Mouse (Mus musculus) kidney, postnatal 0 days (tissue): ENCODE results near the gene Natd1. TPM values are rescaled to one million over a fixed set of nuclear protein-coding genes. Genes with fewer than 3 reads are reported as not detected.
A peak's percentile ranks its signal among the peaks of the same experiment; 100 is the strongest.

ENCODE experiments used
- ATAC-seq: fragments of 200-750 bp; cut with Nextera tagmentation; replicated peaks from 2 replicates; pipeline ENCODE4 v1.8.0; 2017; ENCODE audit warnings: low read depth, moderate number of reproducible peaks, moderate TSS enrichment, moderate library complexity; ENCODE audit not compliant: low FRiP score
- DNase-seq: peaks from one replicate; pipeline ENCODE4 v3.0.0-alpha.2; 2016; ENCODE audit warnings: low spot score
- H3K27ac ChIP-seq: fragments of 300-500 bp; sonication (generic); 2 replicates; pipeline ENCODE4 v1.5.1; 2014; ENCODE audit warnings: mild to moderate bottlenecking
- H3K27me3 ChIP-seq: fragments of 300-500 bp; sonication (generic); 2 replicates; pipeline ENCODE4 v1.6.1; 2014; ENCODE audit warnings: low read length, mixed read lengths; ENCODE audit not compliant: insufficient read depth
- H3K36me3 ChIP-seq: fragments of 300-500 bp; sonication (generic); 2 replicates; pipeline ENCODE4 v1.6.1; 2014; ENCODE audit warnings: low read length, mixed read lengths; ENCODE audit not compliant: insufficient read depth
- H3K4me1 ChIP-seq: fragments of 300-500 bp; sonication (generic); replicated peaks from 2 replicates; pipeline ENCODE4 v1.6.1; 2014; ENCODE audit warnings: antibody characterized with exemption, low read length, mixed read lengths; ENCODE audit not compliant: insufficient read depth
- H3K4me2 ChIP-seq: fragments of 300-500 bp; sonication (generic); 2 replicates; pipeline ENCODE4 v1.6.1; 2014; ENCODE audit warnings: mild to moderate bottlenecking, low read length, moderate library complexity, mixed read lengths
- H3K4me3 ChIP-seq: fragments of 300-500 bp; sonication (generic); replicated peaks from 2 replicates; pipeline ENCODE4 v1.5.1; 2014; ENCODE audit warnings: low read depth, low read length
- H3K9ac ChIP-seq: fragments of 300-500 bp; sonication (generic); 2 replicates; pipeline ENCODE4 v1.6.1; 2014; ENCODE audit warnings: low read depth, low read length
- H3K9me3 ChIP-seq: fragments of 300-500 bp; sonication (generic); replicated peaks from 2 replicates; pipeline ENCODE4 v1.6.1; 2016; ENCODE audit warnings: low read length, inconsistent platforms, mixed read lengths
- CTCF ChIP-seq: IDR thresholded peaks from 2 replicates; pipeline ENCODE4 v1.5.1; 2016; ENCODE audit warnings: antibody characterized with exemption, low read depth, mild to moderate bottlenecking, moderate library complexity
- WGBS: fragments of 180-500 bp; shearing (Covaris S2); extraction: QIAGEN DNeasy Blood & Tissue Kit; methylation state at CpG from one replicate; pipeline ENCODE4 v1.1.7; 2014; 5-methylcytosine and 5-hydroxymethylcytosine counted together
- polyA plus RNA-seq: library from polyadenylated mRNA; unstranded; fragments of >200 nt; fragmentation: Nextera tagmentation; extraction: Ambion mirVana; gene quantifications from 2 replicates; pipeline ENCODE4 v1.2.1, GENCODE M21; 2015

Natd1 gene
- polyA plus RNA-seq, 1 experiment from 2014 or later, result 21.1 TPM

DNA sequence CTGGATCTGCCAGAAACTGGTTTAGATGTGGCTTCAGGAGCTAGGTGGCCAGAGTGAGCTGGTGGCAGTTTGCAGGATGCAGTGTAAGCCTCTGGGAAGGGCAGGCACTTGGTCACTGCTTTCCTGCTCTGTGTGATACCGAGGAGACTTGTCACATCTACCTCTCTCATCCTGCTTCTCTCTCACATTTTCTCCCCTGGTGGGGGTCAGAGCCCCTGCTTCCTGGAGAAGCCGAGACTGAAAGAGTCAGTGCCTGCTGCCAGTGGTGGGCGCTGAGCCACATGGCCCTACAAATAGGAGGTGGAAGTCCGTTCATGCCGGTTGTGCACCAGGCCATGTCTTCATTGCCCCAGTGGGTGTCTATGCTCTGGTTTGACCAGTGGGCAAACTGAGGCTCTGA, 26.0 kb upstream of the Natd1 start:
- ATAC-seq (no peak), DNase-seq (no peak)
- no peak overlapping the region for H3K4me2 ChIP-seq
- no peak for TF ChIP-seq CTCF
- H3K4me1 ChIP-seq, result peaks cover 44% of the 10 kb centered on the region
- no peak overlapping the region for H3K4me3 ChIP-seq
- peak overlapping the region; percentile 88 for H3K27ac ChIP-seq
- H3K9ac ChIP-seq, result peak overlapping the region; percentile 32; the same call in 1 of the 2 replicates
- WGBS, result 64% methylated on average over 5 of the region's 5 CpGs
- H3K27me3 ChIP-seq, result no peaks in the 10 kb centered on the region
- peaks cover 27% of the 10 kb centered on the region for H3K36me3 ChIP-seq
- H3K9me3 ChIP-seq, result no peaks in the 10 kb centered on the region

DNA sequence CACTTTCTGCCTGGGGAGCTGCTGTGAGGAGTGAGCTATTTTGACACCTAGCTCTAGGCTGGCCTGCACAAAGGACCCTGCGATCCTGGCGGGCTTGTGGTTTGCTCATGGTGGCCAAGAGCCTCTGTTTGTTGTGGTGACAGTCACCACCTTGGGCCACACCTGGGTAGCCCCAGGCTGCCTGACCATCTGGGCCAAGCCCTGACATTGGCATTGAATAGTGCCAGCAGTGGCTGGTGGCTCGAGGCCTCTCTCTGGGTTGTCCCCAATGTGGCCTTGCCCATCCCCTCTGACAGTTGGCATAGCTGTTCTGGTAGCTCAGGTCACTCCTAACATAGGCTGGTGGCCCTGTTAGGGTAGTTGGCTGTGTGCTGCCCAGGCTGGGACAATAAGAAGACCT, 24.9 kb upstream of the Natd1 start:
- DNase-seq (no peak), ATAC-seq (no peak)
- Histone ChIP-seq H3K27me3 (no peaks in the 10 kb centered on the region), H3K36me3 (peaks cover 21% of the 10 kb centered on the region; the same call in 1 of the 2 replicates), H3K27ac (peak overlapping the region; percentile 88; the same call in 1 of the 2 replicates), H3K9me3 (no peaks in the 10 kb centered on the region), H3K9ac (no peak overlapping the region), H3K4me3 (no peak overlapping the region), H3K4me2 (no peak overlapping the region), H3K4me1 (peaks cover 52% of the 10 kb centered on the region)
- TF ChIP-seq CTCF, result no peak
- 97% methylated on average over 3 of the region's 3 CpGs for WGBS

DNA sequence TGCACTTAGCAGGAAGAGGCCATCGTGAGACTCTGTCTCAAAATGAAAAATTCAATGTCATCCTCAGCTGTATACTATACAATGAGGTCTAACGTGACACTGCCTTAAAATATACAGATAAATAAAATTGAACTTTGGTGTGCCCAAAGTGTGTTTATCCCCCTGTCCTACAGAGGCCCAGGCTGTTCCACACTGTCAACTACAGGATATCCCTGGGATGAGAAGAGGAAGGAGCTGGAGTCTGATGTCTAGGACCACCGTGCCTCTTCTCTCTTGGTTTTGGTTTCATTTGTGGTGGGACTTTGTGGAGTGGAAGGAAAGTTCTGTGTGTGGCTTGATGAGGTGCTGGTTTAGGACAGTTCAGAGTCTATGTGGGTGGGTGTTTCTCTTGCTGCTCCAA, 23.1 kb upstream of the Natd1 start:
- ATAC-seq (no peak), DNase-seq (no peak)
- Histone ChIP-seq H3K4me2 (no peak overlapping the region), H3K27ac (no peak overlapping the region), H3K27me3 (no peaks in the 10 kb centered on the region), H3K9me3 (no peaks in the 10 kb centered on the region), H3K36me3 (peaks cover 8% of the 10 kb centered on the region; the same call in 1 of the 2 replicates), H3K4me1 (peaks cover 70% of the 10 kb centered on the region), H3K4me3 (no peak overlapping the region), H3K9ac (no peak overlapping the region)
- no peak for TF ChIP-seq CTCF
- WGBS, result 48% methylated on average over 3 of the region's 3 CpGs

DNA sequence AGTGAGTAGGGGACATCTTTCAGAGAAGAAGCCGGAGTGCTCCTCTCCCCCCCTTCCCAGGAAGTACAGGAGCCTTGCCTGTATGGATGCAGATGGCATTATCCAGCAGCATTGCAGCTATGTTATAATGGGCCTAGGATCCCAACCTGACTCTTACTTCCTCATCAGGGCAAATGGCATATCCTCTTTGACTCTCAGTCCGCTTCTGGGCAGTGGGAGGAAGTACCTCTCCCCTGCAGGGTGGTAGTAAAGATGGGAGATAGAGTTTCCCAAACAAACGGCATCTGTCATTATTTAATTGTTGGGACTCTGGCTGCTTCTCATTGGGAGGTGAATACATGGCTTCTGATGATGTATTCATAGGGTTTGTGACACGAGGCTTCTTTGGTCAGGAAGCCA, 21.4 kb upstream of the Natd1 start:
- H3K27me3 ChIP-seq, result no peaks in the 10 kb centered on the region
- no peaks in the 10 kb centered on the region for H3K9me3 ChIP-seq
- no peak for DNase-seq
- peak overlapping the region; percentile 34; the same call in 1 of the 2 replicates for H3K4me2 ChIP-seq
- no peak overlapping the region for H3K9ac ChIP-seq
- 42% methylated on average over 4 of the region's 4 CpGs for WGBS
- no peak for ATAC-seq
- peak overlapping the region; percentile 60 for H3K27ac ChIP-seq
- no peak for TF ChIP-seq CTCF
- H3K4me1 ChIP-seq, result peaks cover 62% of the 10 kb centered on the region
- H3K4me3 ChIP-seq, result no peak overlapping the region
- H3K36me3 ChIP-seq, result no peaks in the 10 kb centered on the region

DNA sequence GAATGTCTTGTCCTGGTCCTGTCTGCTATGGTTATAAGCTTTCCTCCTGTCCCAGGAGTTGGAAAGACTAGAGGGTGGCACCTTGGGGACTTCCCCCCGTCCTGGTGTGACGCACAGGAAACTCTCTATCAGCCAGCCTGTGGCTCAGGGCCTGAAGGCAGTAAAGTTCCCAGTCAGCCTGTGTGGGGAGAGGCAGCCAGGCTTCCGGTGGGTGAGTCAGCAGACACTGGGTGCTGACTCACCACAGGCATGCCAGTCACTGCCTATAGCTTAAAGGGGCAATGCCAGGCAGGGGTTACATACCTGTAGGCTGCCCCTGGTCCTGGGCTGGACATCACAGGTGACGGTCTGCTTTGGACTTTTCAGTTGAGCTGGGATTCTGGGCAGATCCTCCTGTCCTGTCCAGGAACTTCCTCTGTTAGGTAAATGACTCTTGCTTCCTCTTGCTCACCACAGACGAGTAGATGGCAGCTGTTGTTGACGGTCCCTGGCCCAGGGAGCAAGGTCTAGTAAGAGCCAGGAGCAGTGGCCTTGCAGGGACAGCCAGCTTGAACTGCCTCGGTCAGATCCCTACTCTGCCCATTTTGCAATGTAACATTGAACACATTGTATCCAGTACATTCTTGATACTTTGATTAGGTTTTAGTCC, 20.9 kb upstream of the Natd1 start:
- WGBS, result 37% methylated on average over 7 of the region's 7 CpGs
- no peak for TF ChIP-seq CTCF
- Histone ChIP-seq H3K27me3 (no peaks in the 10 kb centered on the region), H3K4me1 (peaks cover 62% of the 10 kb centered on the region), H3K4me2 (peak overlapping the region; percentile 34), H3K36me3 (no peaks in the 10 kb centered on the region), H3K9me3 (no peaks in the 10 kb centered on the region), H3K9ac (0 out of 2 replicates have a peak overlapping the region, but pooled peaks have one; percentile 18), H3K27ac (peak overlapping the region; percentile 60), H3K4me3 (no peak overlapping the region)
- DNase-seq, result peak; percentile 71
- ATAC-seq, result peak; percentile 46

DNA sequence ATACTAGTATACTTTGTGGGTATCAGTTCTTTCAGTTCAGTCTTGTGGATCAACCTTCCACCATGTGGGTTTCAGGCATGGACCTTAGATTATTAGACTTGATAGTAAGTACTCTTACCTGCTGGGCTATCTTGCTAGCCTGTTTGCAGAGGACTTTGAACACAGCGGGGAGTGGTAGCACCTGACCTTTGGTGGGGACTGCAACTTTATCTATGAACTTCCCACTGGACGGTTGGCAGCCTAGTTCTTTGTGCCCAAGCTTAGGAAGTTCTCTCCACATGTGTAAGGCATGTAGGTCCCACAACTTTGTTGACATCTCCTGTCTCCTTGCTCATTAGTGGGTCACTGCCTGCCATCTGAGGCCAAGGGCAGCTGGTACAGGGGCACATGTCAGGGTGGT, 20.2 kb upstream of the Natd1 start:
- peaks cover 56% of the 10 kb centered on the region for H3K4me1 ChIP-seq
- no peak for DNase-seq
- ATAC-seq, result no peak
- TF ChIP-seq CTCF, result no peak
- no peaks in the 10 kb centered on the region for H3K9me3 ChIP-seq
- peak overlapping the region; percentile 34 for H3K4me2 ChIP-seq
- H3K9ac ChIP-seq, result no peak overlapping the region
- peak overlapping the region; percentile 60 for H3K27ac ChIP-seq
- H3K27me3 ChIP-seq, result no peaks in the 10 kb centered on the region
- H3K36me3 ChIP-seq, result no peaks in the 10 kb centered on the region
- 63% methylated on average over 2 of the region's 2 CpGs for WGBS
- H3K4me3 ChIP-seq, result no peak overlapping the region
